Mouse (Mus musculus): ENCODE measurements around the gene Olfr1079.
"Not testable (repeated sequence)": the region's sequence is repeated elsewhere in the genome, so short reads cannot be mapped to it uniquely, and the experiment has no call there.

The Olfr1079 gene

GRCm38 (mm10) chr2:86542380-86542779 lies at the start of gene Olfr1079:
TSS of gene Olfr1079 (minus strand) at chr2:86542480.
- POLR2A ChIA-PET = no interaction called here
- CTCF ChIA-PET = no interaction called here

GRCm38 (mm10) chr2:86558135-86558534 lies 15.9 kb upstream of the Olfr1079 start, which contains the start of gene Olfr1080:
TSS of gene Olfr1080 (minus strand) at chr2:86558235.
- CTCF ChIA-PET, POLR2A ChIA-PET: not testable (repeated sequence)

GRCm38 (mm10) chr2:86530991-86531390 lies 11.3 kb downstream of the Olfr1079 start:
- POLR2A ChIA-PET = no interaction called here

DNA sequence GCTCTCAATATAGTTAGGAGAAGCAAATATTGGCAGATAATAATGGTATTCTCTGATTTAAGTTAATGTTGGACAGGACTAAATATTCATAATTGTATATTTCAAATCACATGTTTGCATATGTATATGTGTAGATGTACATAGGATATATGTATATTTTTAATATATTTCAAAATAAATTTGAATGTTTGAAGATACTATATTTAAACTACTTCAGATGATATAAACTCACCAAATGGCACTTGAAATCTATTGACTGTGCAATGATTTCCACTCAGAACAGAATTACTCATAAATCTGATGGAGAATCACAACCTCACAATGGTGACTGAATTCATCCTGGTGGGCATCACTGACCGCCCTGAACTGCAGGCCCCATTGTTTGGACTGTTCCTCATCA lies 34.1 kb downstream of the Olfr1079 start, which contains the start of gene Olfr1076:
Olfr1076 (plus strand) TSS at position 301 of the 400 bp plus-strand sequence.
- ChIA-PET POLR2A (no interaction called here), CTCF (no interaction called here)

More at GRCm38 (mm10) chr2:86530991-86531390, 11.3 kb downstream of the Olfr1079 start:
- CTCF ChIA-PET = no interaction called here

DNA sequence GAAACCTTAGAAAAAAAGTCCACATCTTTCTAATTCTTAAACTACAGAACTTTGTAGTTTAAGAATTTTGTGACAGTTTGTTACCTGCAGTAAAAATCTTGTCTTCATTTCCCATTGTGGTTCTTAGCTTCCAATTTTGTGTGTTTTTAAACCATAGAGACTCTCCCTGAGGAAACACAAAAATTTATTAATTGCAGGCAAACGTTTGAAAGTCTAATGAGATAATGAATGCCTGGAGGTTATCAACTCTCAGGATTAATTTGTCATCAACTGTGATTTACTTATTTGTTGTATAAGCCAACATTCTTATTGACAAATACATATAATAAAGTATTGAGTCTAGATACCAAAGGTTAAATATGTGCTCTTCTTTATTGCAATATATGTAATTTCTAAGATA lies 55.0 kb downstream of the Olfr1079 start, which contains the start of gene Olfr228:
Olfr228 (minus strand) TSS at position 101 of the 400 bp plus-strand sequence.
- CTCF ChIA-PET = no interaction called here
- POLR2A ChIA-PET = no interaction called here

Measured in embryonic stem cell, embryonic (primary cell).